Mouse (Mus musculus) spleen, adult 2 months (tissue): ENCODE measurements around the gene Itih4. TPM values are rescaled to one million over a fixed set of nuclear protein-coding genes. Genes with fewer than 3 reads are reported as not detected.

Source experiments
- DNase-seq, 2 experiments: peaks; one replicate each; pipeline versions ENCODE4 v3.0.0 to v3.0.0-alpha.2; 2012 to 2021; ENCODE audit warnings: low spot score in 2 of 2, low read depth in 1 of 2
- H3K27ac ChIP-seq: fragments of 200-500 bp; 2 replicates; pipeline ENCODE4 v1.5.1; 2012; ENCODE audit warnings: low read length, inconsistent platforms; ENCODE audit not compliant: insufficient read depth
- H3K27me3 ChIP-seq: fragments of 200-500 bp; 2 replicates; pipeline ENCODE4 v1.6.1; 2012; ENCODE audit warnings: mild to moderate bottlenecking, moderate library complexity, low read length, inconsistent platforms; ENCODE audit not compliant: control insufficient read depth, insufficient read depth
- H3K36me3 ChIP-seq: fragments of 200-500 bp; 2 replicates; pipeline ENCODE4 v1.6.1; 2012; ENCODE audit warnings: mild to moderate bottlenecking, low read length, inconsistent platforms; ENCODE audit not compliant: control insufficient read depth, insufficient read depth
- H3K4me1 ChIP-seq: fragments of 200-500 bp; 2 replicates; pipeline ENCODE4 v1.6.1; 2011; ENCODE audit warnings: inconsistent platforms; ENCODE audit not compliant: control insufficient read depth, insufficient read depth, insufficient read length
- H3K4me3 ChIP-seq: fragments of 200-500 bp; 2 replicates; pipeline ENCODE4 v1.5.1; 2011; ENCODE audit warnings: mild to moderate bottlenecking, inconsistent platforms; ENCODE audit not compliant: insufficient read depth, insufficient read length; ENCODE audit errors: extremely low read depth
- CTCF ChIP-seq: fragments of 200-500 bp; IDR thresholded peaks from 2 replicates; pipeline ENCODE4 v1.5.1; 2011; ENCODE audit warnings: mild to moderate bottlenecking, inconsistent platforms; ENCODE audit not compliant: insufficient read depth, insufficient read length, insufficient replicate concordance; ENCODE audit errors: extremely low read depth
- POLR2A ChIP-seq: fragments of 200-500 bp; IDR thresholded peaks from 2 replicates; pipeline ENCODE4 v1.6.1; 2011; ENCODE audit warnings: low read depth, low read length, inconsistent platforms
- WGBS: fragments of 180-500 bp; shearing (Covaris S2); methylation state at CpG from one replicate; pipeline ENCODE4 v1.1.7; 2018; 5-methylcytosine and 5-hydroxymethylcytosine counted together
- polyA plus RNA-seq: library from polyadenylated mRNA; depleted of rRNA; stranded (reverse); fragments of >200 nt; gene quantifications from 2 replicates; pipeline ENCODE4 v1.2.3, GENCODE M21; 2012

The Itih4 gene
- polyA plus RNA-seq, 1 experiment = 0.50 TPM

- Histone ChIP-seq H3K36me3 (peaks cover 6% of the 10 kb centered on the region), H3K4me3 (no peak within 1 kb of the TSS), H3K27ac (no peak within 1 kb of the TSS), H3K27me3 (no peaks in the 10 kb centered on the region), H3K4me1 (no peaks in the 10 kb centered on the region)
- TF ChIP-seq POLR2A = no peak
- TF ChIP-seq CTCF = no peak
- no peak for DNase-seq
- WGBS = 86% methylated on average over 11 of the region's 11 CpGs
Observed at GRCm38 (mm10) chr14:30878958-30879571, 7.2 kb upstream of the Itih4 start, which contains the start of gene Mustn1. Gene Mustn1 (plus strand): TSS chr14:30879200.

GRCm38 (mm10) chr14:30879794-30880193, 6.5 kb upstream of the Itih4 start:
- WGBS = 91% methylated on average over 9 of the region's 9 CpGs
- TF ChIP-seq POLR2A (no peak), CTCF (no peak)
- H3K27ac ChIP-seq = no peak overlapping the region
- no peaks in the 10 kb centered on the region for H3K27me3 ChIP-seq
- no peak overlapping the region for H3K4me3 ChIP-seq
- H3K4me1 ChIP-seq = no peaks in the 10 kb centered on the region
- H3K36me3 ChIP-seq = peaks cover 2% of the 10 kb centered on the region; the same call in 1 of the 2 replicates
- DNase-seq = no peak

- H3K4me3 ChIP-seq = no peak overlapping the region
- no peaks in the 10 kb centered on the region for H3K27me3 ChIP-seq
- no peak for DNase-seq
- peaks cover 2% of the 10 kb centered on the region; the same call in 1 of the 2 replicates for H3K36me3 ChIP-seq
- H3K27ac ChIP-seq = no peak overlapping the region
- no peaks in the 10 kb centered on the region for H3K4me1 ChIP-seq
- TF ChIP-seq CTCF = no peak
- TF ChIP-seq POLR2A = no peak
- 86% methylated on average over 8 of the region's 8 CpGs for WGBS
Observed at GRCm38 (mm10) chr14:30880251-30880650, 6.0 kb upstream of the Itih4 start.

GRCm38 (mm10) chr14:30880811-30881717, 5.2 kb upstream of the Itih4 start:
- no peak overlapping the region for H3K4me3 ChIP-seq
- no peaks in the 10 kb centered on the region for H3K4me1 ChIP-seq
- no peaks in the 10 kb centered on the region for H3K27me3 ChIP-seq
- peak in 1 of 2 experiments; percentile 13 for DNase-seq
- H3K27ac ChIP-seq = no peak overlapping the region
- TF ChIP-seq POLR2A (no peak), CTCF (peak; percentile 1; the same call in 1 of the 2 replicates)
- 79% methylated on average over 17 of the region's 17 CpGs for WGBS
- peaks cover 2% of the 10 kb centered on the region; the same call in 1 of the 2 replicates for H3K36me3 ChIP-seq

GRCm38 (mm10) chr14:30881718-30882108, 4.6 kb upstream of the Itih4 start:
- DNase-seq = no peak
- Histone ChIP-seq H3K27ac (no peak overlapping the region), H3K4me1 (no peaks in the 10 kb centered on the region), H3K27me3 (no peaks in the 10 kb centered on the region), H3K36me3 (peaks cover 2% of the 10 kb centered on the region; the same call in 1 of the 2 replicates), H3K4me3 (no peak overlapping the region)
- TF ChIP-seq POLR2A (no peak), CTCF (no peak)
- 91% methylated on average over 3 of the region's 3 CpGs for WGBS

- no peak for DNase-seq
- WGBS = 26% methylated on average over 3 of the region's 3 CpGs
- no peak overlapping the region for H3K4me3 ChIP-seq
- peaks cover 3% of the 10 kb centered on the region; the same call in 1 of the 2 replicates for H3K4me1 ChIP-seq
- no peak for TF ChIP-seq CTCF
- no peak for TF ChIP-seq POLR2A
- H3K27me3 ChIP-seq = no peaks in the 10 kb centered on the region
- H3K36me3 ChIP-seq = no peaks in the 10 kb centered on the region
- H3K27ac ChIP-seq = no peak overlapping the region
Observed at GRCm38 (mm10) chr14:30885298-30885697, 978 bp upstream of the Itih4 start.
